Mouse (Mus musculus): ENCODE measurements around the gene Eci2. TPM values are rescaled to one million over a fixed set of nuclear protein-coding genes. Genes with fewer than 3 reads are reported as not detected.
"Not testable (repeated sequence)": the region's sequence is repeated elsewhere in the genome, so short reads cannot be mapped to it uniquely, and the experiment has no call there.

Eci2 gene
- polyA plus RNA-seq, 2 experiments = 27.8 to 48.6 TPM

DNA sequence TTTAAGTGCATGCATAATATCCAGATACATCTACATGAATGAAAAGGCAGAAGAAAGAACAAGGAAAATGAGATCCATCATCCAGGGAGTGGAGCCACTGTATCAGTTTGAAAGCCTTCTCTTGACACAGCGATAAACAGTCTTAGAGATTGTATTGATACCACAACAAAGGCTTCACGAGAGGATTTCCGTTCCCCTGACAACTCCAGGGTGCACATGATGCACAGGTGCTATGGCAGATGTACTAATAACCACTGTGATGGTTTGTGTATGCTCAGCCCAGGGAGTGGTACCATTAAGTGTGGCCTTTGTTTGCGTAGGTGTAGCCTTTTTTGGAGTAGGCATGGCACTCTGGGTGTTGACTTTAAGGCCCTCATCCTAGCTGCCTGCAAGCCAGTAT is 70.0 kb downstream of the Eci2 start:
- Histone ChIP-seq H3K27me3 (ENCODE audit: control insufficient read depth, insufficient read depth, low read length) (no peaks in the 10 kb centered on the region), H3K4me2 (ENCODE audit: low read depth) (no peak overlapping the region), H3K4me3 (ENCODE audit: insufficient read depth in 1 of 2, low read depth in 2 of 2, low read length in 2 of 2) (no peak overlapping the region), H3K36me3 (replicated peaks; ENCODE audit: control insufficient read depth, insufficient read depth, low read depth) (no peaks in the 10 kb centered on the region), H3K27ac (no peak overlapping the region), H3K4me1 (replicated peaks; ENCODE audit: control insufficient read depth in 2 of 2, insufficient read depth in 2 of 2, low read length in 1 of 2) (peaks cover 0 to 2% of the 10 kb centered on the region in 2 experiments; a peak in 1 of 4 replicates), H3K9ac (replicated peaks) (no peak overlapping the region), H3K9me3 (ENCODE audit: control insufficient read depth, low read length) (no peaks in the 10 kb centered on the region)
- no peak for TF ChIP-seq EP300 (IDR thresholded peaks at IDR 0.05; ENCODE audit: low read depth)
- no peak for TF ChIP-seq CTCF (IDR thresholded peaks at IDR 0.05; ENCODE audit: low read depth)
- WGBS (ENCODE audit: insufficient replicate concordance) = 64% methylated on average over 4 of the region's 4 CpGs
- DNase-seq (ENCODE audit: low read depth in 3 of 3, low spot score in 3 of 3) (no peak), ATAC-seq (ENCODE audit: insufficient read depth) (no peak)

DNA sequence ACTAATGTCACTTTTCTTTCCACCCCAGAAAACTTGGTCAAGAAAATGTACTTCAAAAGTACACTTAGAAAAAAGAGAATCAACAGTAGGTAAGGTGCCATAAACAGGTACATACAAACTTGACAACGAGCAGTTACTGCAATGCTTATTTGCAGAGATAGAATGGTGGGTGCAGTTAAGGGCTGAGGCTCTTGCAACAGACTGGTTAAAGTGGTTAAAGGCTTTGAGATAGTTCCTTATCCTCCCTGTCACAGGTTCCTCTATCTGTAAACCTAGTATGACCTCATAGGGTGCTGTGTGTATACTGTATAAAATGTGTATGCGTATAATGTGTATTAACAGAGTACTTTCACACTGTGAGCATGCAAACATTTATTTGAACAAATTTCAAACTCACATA is 75.5 kb downstream of the Eci2 start:
- not testable (repeated sequence) for H3K9me3 ChIP-seq (ENCODE audit: control insufficient read depth, low read length); H3K4me1 ChIP-seq (replicated peaks; ENCODE audit: control insufficient read depth in 2 of 2, insufficient read depth in 2 of 2, low read length in 1 of 2); H3K27ac ChIP-seq; DNase-seq (ENCODE audit: low read depth in 3 of 3, low spot score in 3 of 3); H3K4me3 ChIP-seq (ENCODE audit: insufficient read depth in 1 of 2, low read depth in 2 of 2, low read length in 2 of 2); H3K36me3 ChIP-seq (replicated peaks; ENCODE audit: control insufficient read depth, insufficient read depth, low read depth); H3K27me3 ChIP-seq (ENCODE audit: control insufficient read depth, insufficient read depth, low read length); H3K4me2 ChIP-seq (ENCODE audit: low read depth); H3K9ac ChIP-seq (replicated peaks)
- peak; percentile 33; the same call in 1 of the 2 replicates for ATAC-seq (ENCODE audit: insufficient read depth)
- 27% methylated on average over 2 of the region's 2 CpGs for WGBS (ENCODE audit: insufficient replicate concordance)

DNA sequence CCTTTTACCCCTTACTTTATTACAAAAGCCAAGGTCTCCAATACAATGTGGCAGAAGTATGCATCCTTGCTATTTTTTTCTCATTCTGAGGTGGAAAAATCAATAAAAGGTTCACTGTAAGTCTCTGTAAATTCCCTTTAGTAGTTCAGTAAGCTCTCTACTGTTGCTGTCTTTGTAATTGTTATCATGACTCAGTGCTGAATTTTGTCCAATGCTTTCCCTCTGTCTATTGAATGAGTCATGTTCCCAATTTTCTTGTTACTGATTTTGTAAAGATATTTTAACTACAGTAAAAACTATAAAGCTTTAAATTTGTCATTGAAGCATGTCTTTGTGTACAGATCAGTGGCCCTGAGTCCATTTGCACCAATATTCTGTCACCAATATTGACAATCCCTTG is 84.5 kb downstream of the Eci2 start:
- DNase-seq (ENCODE audit: low read depth in 3 of 3, low spot score in 3 of 3) = no peak
- TF ChIP-seq CTCF (IDR thresholded peaks at IDR 0.05; ENCODE audit: low read depth) (no peak), EP300 (IDR thresholded peaks at IDR 0.05; ENCODE audit: low read depth) (no peak)
- no peaks in the 10 kb centered on the region for H3K4me1 ChIP-seq (replicated peaks; ENCODE audit: control insufficient read depth in 2 of 2, insufficient read depth in 2 of 2, low read length in 1 of 2)
- H3K27me3 ChIP-seq (ENCODE audit: control insufficient read depth, insufficient read depth, low read length) = no peaks in the 10 kb centered on the region
- no peak overlapping the region for H3K9ac ChIP-seq (replicated peaks)
- no peak overlapping the region for H3K4me3 ChIP-seq (ENCODE audit: insufficient read depth in 1 of 2, low read depth in 2 of 2, low read length in 2 of 2)
- no peak overlapping the region for H3K27ac ChIP-seq
- H3K4me2 ChIP-seq (ENCODE audit: low read depth) = no peak overlapping the region
- H3K36me3 ChIP-seq (replicated peaks; ENCODE audit: control insufficient read depth, insufficient read depth, low read depth) = no peaks in the 10 kb centered on the region
- ATAC-seq (ENCODE audit: insufficient read depth) = no peak
- no peaks in the 10 kb centered on the region for H3K9me3 ChIP-seq (ENCODE audit: control insufficient read depth, low read length)

DNA sequence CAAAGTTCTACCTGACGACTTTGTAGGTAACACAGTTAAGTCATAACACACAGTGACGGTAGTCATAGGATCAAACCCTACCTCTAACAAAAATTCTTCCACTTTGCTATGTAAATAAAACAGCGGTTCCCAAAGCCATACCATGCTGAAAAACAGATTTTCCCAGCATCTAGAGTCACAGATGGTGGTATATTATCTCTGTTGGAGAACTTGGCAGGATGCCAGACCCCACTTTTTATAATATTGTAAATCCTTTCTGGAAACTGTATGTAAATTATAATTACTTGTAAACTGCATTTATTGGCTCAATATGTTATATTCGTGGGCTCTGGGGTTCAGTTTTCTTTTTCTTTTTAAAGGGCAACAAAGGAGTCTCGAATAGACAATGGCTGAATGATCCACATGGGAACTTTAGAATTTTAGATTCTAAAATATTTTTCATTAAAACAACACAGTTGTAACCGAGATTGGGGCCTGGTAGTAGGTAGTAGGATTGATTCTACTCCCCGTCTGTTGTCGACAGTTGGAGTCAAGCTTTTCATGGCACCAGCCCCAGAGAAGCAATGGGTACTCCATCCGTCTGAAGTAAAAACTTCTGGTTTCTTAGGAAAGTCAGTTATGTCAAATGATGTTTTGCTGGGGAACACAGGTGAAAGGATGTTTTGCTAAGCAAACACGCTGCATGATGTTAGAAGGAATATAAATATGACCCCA is 91.8 kb downstream of the Eci2 start:
- DNase-seq (ENCODE audit: low read depth in 3 of 3, low spot score in 3 of 3) (no peak), ATAC-seq (ENCODE audit: insufficient read depth) (no peak)
- Histone ChIP-seq H3K4me1 (replicated peaks; ENCODE audit: control insufficient read depth in 2 of 2, insufficient read depth in 2 of 2, low read length in 1 of 2) (no peaks in the 10 kb centered on the region), H3K4me2 (ENCODE audit: low read depth) (no peak overlapping the region), H3K9me3 (ENCODE audit: control insufficient read depth, low read length) (no peaks in the 10 kb centered on the region), H3K4me3 (ENCODE audit: insufficient read depth in 1 of 2, low read depth in 2 of 2, low read length in 2 of 2) (no peak overlapping the region), H3K36me3 (replicated peaks; ENCODE audit: control insufficient read depth, insufficient read depth, low read depth) (no peaks in the 10 kb centered on the region), H3K9ac (replicated peaks) (no peak overlapping the region), H3K27me3 (ENCODE audit: control insufficient read depth, insufficient read depth, low read length) (no peaks in the 10 kb centered on the region), H3K27ac (no peak overlapping the region)
- WGBS (ENCODE audit: insufficient replicate concordance) = 63% methylated on average over 10 of the region's 10 CpGs
- TF ChIP-seq CTCF (IDR thresholded peaks at IDR 0.05; ENCODE audit: low read depth) (no peak), EP300 (IDR thresholded peaks at IDR 0.05; ENCODE audit: low read depth) (no peak)

Other genes with a start within 250 kb of the Eci2 start
- 33.7 and 52.4 TPM in 2 replicates for gene Prpf4b, start 151.8 kb downstream of the Eci2 start, polyA plus RNA-seq (2012; rRNA removed)
- 37.2 and 43.7 TPM in 2 replicates for gene Prpf4b, start 151.8 kb downstream of the Eci2 start, polyA plus RNA-seq (2014; fragmentation: Nextera tagmentation; extraction: Ambion mirVana)
- 0.08 and 0.17 TPM in 2 replicates for gene Fam217a, start 102.8 kb downstream of the Eci2 start, polyA plus RNA-seq (2012; rRNA removed)
- 0.09 and 0.24 TPM in 2 replicates for gene Fam217a, start 102.8 kb downstream of the Eci2 start, polyA plus RNA-seq (2014; fragmentation: Nextera tagmentation; extraction: Ambion mirVana)
- not detected in 2 replicates for gene 4933417A18Rik, start 102.7 kb downstream of the Eci2 start, polyA plus RNA-seq (2012; rRNA removed)
- gene 4933417A18Rik, start 102.7 kb downstream of the Eci2 start, polyA plus RNA-seq (2014; fragmentation: Nextera tagmentation; extraction: Ambion mirVana) = not detected in 2 replicates
- gene Eci3, start 63.3 kb downstream of the Eci2 start, polyA plus RNA-seq (2012; rRNA removed) = 0.03 and 0.06 TPM in 2 replicates
- gene Eci3, start 63.3 kb downstream of the Eci2 start, polyA plus RNA-seq (2014; fragmentation: Nextera tagmentation; extraction: Ambion mirVana) = 0.21 TPM in 1 of 2 replicates, not detected in the other

Measured in liver, embryonic 14.5 days (tissue).